Mouse (Mus musculus): ENCODE data around the gene Nrf1.

- TF ChIP-seq EP300 (IDR thresholded peaks at IDR 0.05; ENCODE audit: insufficient read depth, low read depth, low read length), result no peak
- TF ChIP-seq CTCF (IDR thresholded peaks at IDR 0.05; ENCODE audit: low read depth, low read length), result no peak
- TF ChIP-seq POLR2A (IDR thresholded peaks at IDR 0.05; ENCODE audit: insufficient read depth, low read length), result no peak
Observed at GRCm38 (mm10) chr6:30123391-30123790, 75.6 kb downstream of the Nrf1 start.

All from ES-Bruce4 (cell line).